Mouse (Mus musculus) hindbrain, embryonic 10.5 days (tissue): ENCODE data around the gene Nthl1. TPM values are rescaled to one million over a fixed set of nuclear protein-coding genes. Genes with fewer than 3 reads are reported as not detected.

Source experiments
- DNase-seq: peaks from one replicate; pipeline ENCODE4 v3.0.0-alpha.2; 2017; ENCODE audit warnings: low spot score
- H3K27ac ChIP-seq: fragments of 300-500 bp; sonication (generic); 2 replicates; pipeline ENCODE4 v1.5.1; 2016; ENCODE audit warnings: mild to moderate bottlenecking, moderate library complexity
- H3K27me3 ChIP-seq: fragments of 300-500 bp; sonication (generic); 2 replicates; pipeline ENCODE4 v1.6.1; 2016; ENCODE audit warnings: mild to moderate bottlenecking; ENCODE audit not compliant: poor library complexity, insufficient read depth, severe bottlenecking
- H3K36me3 ChIP-seq: fragments of 300-500 bp; sonication (generic); 2 replicates; pipeline ENCODE4 v1.6.1; 2016; ENCODE audit warnings: mild to moderate bottlenecking, moderate library complexity
- H3K4me1 ChIP-seq: fragments of 300-500 bp; sonication (generic); replicated peaks from 2 replicates; pipeline ENCODE4 v1.6.1; 2016; ENCODE audit warnings: mild to moderate bottlenecking
- H3K4me3 ChIP-seq: fragments of 300-500 bp; sonication (generic); 2 replicates; pipeline ENCODE4 v1.5.1; 2016; ENCODE audit warnings: mild to moderate bottlenecking, moderate library complexity
- H3K9me3 ChIP-seq: fragments of 300-500 bp; sonication (generic); 2 replicates; pipeline ENCODE4 v1.6.1; 2016; ENCODE audit warnings: mild to moderate bottlenecking, moderate library complexity
- WGBS: fragments of 180-500 bp; shearing (Covaris S2); methylation state at CpG from one replicate; pipeline ENCODE4 v1.1.7; 2016; 5-methylcytosine and 5-hydroxymethylcytosine counted together
- polyA plus RNA-seq: library from polyadenylated mRNA; unstranded; fragments of >200 nt; fragmentation: Nextera tagmentation; extraction: Ambion mirVana; gene quantifications from 2 replicates; pipeline ENCODE4 v1.2.1, GENCODE M21; 2016

Gene Nthl1
- 19.9 and 27.1 TPM in 2 replicates for polyA plus RNA-seq

GRCm38 (mm10) chr17:24632167-24632812 lies at the start of gene Nthl1, which contains the start of gene Tsc2:
Nthl1 (plus strand) TSS chr17:24632680.
Tsc2 (minus strand) TSS chr17:24632630.
- Histone ChIP-seq H3K36me3 (peaks cover 50% of the 10 kb centered on the region), H3K9me3 (no peaks in the 10 kb centered on the region), H3K27ac (peak within 1 kb of the TSS; percentile 91), H3K27me3 (no peaks in the 10 kb centered on the region), H3K4me1 (peaks cover 27% of the 10 kb centered on the region), H3K4me3 (peak within 1 kb of the TSS; percentile 69)
- DNase-seq: peak; percentile 91
- WGBS: 2% methylated on average over 51 of the region's 51 CpGs

DNA sequence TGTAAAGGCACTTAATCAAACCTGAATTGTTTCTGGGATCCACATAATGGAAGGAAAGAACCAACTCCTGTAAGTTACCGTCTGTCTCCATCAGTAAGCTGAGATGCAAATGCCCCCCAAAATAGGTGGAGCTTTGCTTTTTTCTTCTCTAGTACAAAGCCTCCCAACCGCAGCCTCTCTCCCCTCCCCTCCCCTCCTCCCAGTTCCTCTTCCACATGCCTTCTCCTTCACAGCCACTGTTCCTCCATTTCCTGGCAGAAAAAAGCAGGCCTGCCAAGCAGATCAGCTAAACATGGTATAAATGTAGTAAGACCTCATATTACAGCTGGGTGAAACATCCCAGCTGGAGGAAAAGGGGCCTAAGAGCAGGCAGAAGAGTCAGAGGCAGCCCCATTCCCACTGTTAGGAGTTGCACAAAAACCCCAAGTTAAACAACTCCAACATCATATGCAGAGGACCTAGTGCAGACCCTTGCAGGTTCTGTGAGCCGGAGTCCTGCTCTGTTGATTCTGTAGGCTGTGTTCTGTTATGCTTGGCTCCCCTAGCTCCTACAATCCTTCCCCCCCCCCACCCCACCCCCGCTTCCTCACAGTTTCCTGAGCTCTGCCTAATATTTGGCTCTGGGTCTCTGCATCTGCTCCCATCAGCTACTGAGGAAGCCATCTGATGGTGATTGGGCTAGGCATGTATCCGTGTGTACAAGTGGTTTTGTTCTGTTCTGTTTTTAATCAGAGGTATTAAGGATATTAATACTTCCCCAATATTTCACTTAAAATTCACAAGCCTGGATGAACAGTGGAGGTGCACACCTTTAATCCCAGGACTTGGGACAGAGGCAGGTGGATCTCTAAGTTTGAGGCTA lies 48.6 kb upstream of the Nthl1 start:
- Histone ChIP-seq H3K27me3 (no peaks in the 10 kb centered on the region), H3K27ac (no peak overlapping the region), H3K36me3 (peaks cover 98% of the 10 kb centered on the region), H3K4me3 (no peak overlapping the region), H3K9me3 (no peaks in the 10 kb centered on the region), H3K4me1 (no peaks in the 10 kb centered on the region)
- WGBS: 73% methylated on average over 5 of the region's 5 CpGs
- no peak for DNase-seq

DNA sequence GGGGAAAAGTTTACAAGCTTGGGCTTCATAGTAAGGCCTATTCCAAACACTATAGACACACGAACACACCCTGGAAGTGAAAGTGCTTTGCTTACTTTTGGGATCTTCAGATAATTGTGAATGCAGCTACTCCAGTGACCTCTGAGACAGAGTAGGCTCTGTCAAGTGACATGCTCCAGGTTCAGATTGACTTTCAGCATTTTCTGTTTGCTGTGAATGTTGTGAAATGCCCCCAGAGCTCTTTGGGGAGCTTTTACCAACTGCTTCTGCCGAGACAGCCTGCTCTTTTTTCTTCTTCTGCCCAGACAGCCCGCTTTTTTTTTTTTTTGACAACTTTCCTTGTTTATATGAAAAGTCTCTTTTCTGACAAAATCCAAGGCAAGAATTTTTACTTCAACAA lies 48.0 kb upstream of the Nthl1 start:
- 92% methylated on average over 3 of the region's 3 CpGs for WGBS
- H3K4me3 ChIP-seq: no peak overlapping the region
- no peaks in the 10 kb centered on the region for H3K9me3 ChIP-seq
- DNase-seq: no peak
- H3K27me3 ChIP-seq: no peaks in the 10 kb centered on the region
- H3K27ac ChIP-seq: no peak overlapping the region
- H3K36me3 ChIP-seq: peaks cover 98% of the 10 kb centered on the region
- H3K4me1 ChIP-seq: no peaks in the 10 kb centered on the region

GRCm38 (mm10) chr17:24586532-24586931 lies 45.9 kb upstream of the Nthl1 start:
- Histone ChIP-seq H3K27ac (no peak overlapping the region), H3K9me3 (no peaks in the 10 kb centered on the region), H3K4me3 (no peak overlapping the region), H3K4me1 (no peaks in the 10 kb centered on the region), H3K36me3 (peaks cover 95% of the 10 kb centered on the region), H3K27me3 (no peaks in the 10 kb centered on the region)
- 94% methylated on average over 4 of the region's 4 CpGs for WGBS
- no peak for DNase-seq

- Histone ChIP-seq H3K4me3 (no peak overlapping the region), H3K9me3 (no peaks in the 10 kb centered on the region), H3K36me3 (peaks cover 97% of the 10 kb centered on the region), H3K4me1 (no peaks in the 10 kb centered on the region), H3K27ac (no peak overlapping the region), H3K27me3 (no peaks in the 10 kb centered on the region)
- DNase-seq: no peak
- 88% methylated on average over 3 of the region's 3 CpGs for WGBS
Measured at GRCm38 (mm10) chr17:24590943-24591342, 41.5 kb upstream of the Nthl1 start.

DNA sequence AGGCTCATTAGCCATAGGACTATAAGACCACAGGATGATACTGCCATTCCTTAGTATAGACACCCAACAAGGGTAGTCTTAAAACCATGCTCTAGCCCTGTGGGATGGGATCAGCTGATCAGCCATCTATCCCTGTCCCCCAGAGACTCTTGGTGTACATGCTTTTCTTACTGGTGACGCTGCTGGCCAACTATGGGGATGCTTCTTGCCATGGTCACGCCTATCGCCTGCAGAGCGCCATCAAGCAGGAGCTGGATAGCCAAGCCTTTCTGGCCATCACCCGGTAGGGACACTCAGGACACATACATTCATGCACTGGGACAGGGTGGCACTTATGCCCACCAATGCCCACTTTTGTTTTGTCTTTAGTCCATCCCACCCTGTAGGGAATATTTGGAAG lies 40.8 kb upstream of the Nthl1 start:
- no peaks in the 10 kb centered on the region for H3K27me3 ChIP-seq
- no peaks in the 10 kb centered on the region for H3K4me1 ChIP-seq
- peaks cover 97% of the 10 kb centered on the region for H3K36me3 ChIP-seq
- no peak overlapping the region for H3K27ac ChIP-seq
- no peak overlapping the region for H3K4me3 ChIP-seq
- no peaks in the 10 kb centered on the region for H3K9me3 ChIP-seq
- DNase-seq: no peak
- 96% methylated on average over 5 of the region's 5 CpGs for WGBS

DNA sequence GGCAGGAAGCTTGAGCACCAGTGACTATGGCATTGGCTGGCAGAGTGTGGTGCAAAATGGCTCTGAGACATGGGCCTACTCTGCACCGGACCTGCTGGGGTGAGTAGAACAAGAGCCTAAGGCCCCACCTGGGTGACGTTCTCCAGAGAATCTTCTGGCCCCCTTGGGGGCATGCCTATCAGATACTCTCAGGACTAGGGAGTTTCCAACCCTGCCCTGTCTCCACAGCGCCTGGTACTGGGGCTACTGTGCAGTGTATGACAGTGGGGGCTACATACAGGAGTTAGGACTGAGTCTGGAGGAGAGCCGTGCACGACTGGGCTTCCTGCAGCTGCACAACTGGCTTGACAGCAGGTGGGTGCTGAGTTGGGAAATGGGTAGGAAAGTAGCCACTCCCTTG lies 39.2 kb upstream of the Nthl1 start:
- Histone ChIP-seq H3K36me3 (peaks cover 97% of the 10 kb centered on the region), H3K27me3 (no peaks in the 10 kb centered on the region)
- 87% methylated on average over 5 of the region's 5 CpGs for WGBS

DNA sequence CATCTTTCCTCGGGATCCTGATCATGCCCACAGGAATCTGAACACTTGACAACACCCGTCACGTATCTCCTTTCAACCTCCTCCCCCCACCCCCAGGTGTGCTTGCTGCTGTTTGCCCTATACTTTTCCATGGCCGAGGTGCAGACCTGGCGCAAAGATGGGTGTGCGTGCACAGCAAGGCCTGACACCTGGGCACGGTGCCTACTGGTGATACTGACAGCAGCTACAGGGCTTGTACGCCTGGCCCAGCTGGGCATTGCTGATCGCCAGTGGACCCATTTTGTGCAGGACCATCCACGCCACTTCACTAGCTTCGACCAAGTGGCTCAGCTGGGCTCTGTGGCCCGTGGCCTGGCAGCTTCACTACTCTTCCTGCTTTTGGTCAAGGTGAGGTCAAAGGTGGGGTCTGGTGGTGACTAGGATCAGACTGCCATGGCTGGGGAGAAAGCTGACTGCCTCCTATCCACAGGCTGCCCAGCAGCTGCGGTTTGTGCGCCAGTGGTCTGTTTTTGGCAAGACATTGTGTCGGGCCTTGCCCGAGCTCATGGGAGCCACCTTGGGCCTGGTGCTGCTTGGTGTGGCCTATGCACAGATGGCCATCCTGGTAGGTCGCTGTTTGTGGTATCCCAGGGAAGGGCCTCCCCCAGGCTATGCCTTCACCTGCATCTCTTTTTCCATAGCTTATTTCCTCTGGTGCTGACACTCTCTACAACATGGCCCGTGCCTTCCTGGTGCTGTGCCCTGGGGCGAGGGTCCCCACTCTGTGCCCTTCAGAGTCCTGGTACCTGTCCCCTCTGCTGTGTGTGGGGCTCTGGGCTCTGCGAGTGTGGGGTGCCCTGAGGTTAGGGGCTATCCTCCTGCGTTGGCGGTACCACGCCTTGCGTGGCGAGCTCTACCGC lies 38.2 kb upstream of the Nthl1 start:
- WGBS: 96% methylated on average over 26 of the region's 26 CpGs
- H3K9me3 ChIP-seq: no peaks in the 10 kb centered on the region
- no peak for DNase-seq
- no peaks in the 10 kb centered on the region for H3K4me1 ChIP-seq
- peaks cover 97% of the 10 kb centered on the region for H3K36me3 ChIP-seq
- no peaks in the 10 kb centered on the region for H3K27me3 ChIP-seq
- H3K27ac ChIP-seq: no peak overlapping the region
- no peak overlapping the region for H3K4me3 ChIP-seq

More for the DNA sequence above, 39.2 kb upstream of the Nthl1 start:
- H3K4me1 ChIP-seq: no peaks in the 10 kb centered on the region
- H3K9me3 ChIP-seq: no peaks in the 10 kb centered on the region
- no peak for DNase-seq
- no peak overlapping the region for H3K4me3 ChIP-seq
- H3K27ac ChIP-seq: no peak overlapping the region

DNA sequence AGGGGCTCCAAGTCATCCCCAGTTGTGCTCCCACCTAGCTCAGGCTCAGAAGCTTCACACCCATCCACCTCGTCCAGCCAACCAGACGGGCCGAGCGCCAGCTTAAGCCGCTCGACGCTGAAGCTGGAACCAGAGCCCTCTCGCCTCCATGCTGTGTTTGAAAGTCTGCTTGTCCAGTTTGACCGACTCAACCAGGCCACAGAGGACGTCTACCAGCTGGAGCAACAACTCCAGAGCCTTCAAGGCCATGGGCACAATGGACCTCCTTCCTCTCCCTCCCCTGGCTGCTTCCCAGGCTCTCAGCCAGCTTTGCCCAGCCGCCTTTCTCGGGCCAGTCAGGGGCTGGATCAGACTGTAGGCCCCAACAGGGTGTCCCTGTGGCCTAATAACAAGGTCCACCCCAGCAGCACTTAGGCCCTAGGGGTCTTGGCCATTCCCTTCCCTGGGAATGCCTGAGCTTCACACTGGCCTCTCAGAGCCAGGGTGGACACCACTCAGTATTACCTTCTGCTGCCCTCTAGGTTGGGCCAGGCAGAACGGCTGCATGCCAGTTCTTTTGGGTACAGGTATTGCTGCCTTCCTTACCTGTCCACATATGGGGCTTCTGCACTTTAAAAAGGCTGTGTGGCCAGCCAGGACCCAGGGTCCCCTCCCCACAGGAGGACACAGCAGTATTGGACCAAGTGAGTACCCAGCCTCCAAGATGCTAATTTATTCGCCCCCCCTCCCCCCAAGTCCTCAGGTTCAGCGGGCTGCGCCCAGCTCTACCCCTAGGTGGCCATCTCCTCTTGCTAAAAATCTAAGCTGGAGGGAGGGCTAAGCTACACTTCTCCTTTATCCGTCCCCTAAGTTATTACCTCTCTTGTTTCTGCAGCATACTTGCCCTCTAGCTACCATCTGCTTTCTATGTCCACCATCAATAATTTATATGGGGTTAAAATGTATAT lies 37.1 kb upstream of the Nthl1 start:
- WGBS: 81% methylated on average over 17 of the region's 17 CpGs
- Histone ChIP-seq H3K27me3 (no peaks in the 10 kb centered on the region), H3K9me3 (no peaks in the 10 kb centered on the region), H3K27ac (no peak overlapping the region), H3K4me1 (no peaks in the 10 kb centered on the region), H3K4me3 (no peak overlapping the region), H3K36me3 (peaks cover 100% of the 10 kb centered on the region)
- DNase-seq: no peak

DNA sequence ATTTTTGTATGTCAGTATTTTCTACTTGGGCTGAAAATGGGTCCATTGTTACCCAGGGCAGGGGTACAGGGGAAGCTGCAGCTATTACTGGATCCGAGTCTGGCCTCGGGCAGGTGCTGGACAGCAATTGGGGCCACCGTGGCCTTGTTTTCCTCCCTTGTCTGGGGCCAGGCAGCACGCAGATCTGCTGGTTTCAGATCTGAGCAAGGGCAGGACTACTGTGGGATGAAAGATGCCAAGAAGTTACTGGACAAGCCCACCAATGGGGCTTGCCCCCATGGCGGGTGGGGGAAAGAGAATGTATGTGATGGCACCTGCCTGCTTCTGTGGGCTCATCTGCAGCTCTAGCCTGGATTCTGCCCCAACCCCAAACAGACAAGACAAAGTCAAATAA lies 36.4 kb upstream of the Nthl1 start:
- no peaks in the 10 kb centered on the region for H3K9me3 ChIP-seq
- H3K27ac ChIP-seq: no peak overlapping the region
- WGBS: 86% methylated on average over 5 of the region's 5 CpGs
- no peak for DNase-seq
- no peaks in the 10 kb centered on the region for H3K4me1 ChIP-seq
- H3K36me3 ChIP-seq: peaks cover 100% of the 10 kb centered on the region
- no peak overlapping the region for H3K4me3 ChIP-seq
- no peaks in the 10 kb centered on the region for H3K27me3 ChIP-seq

GRCm38 (mm10) chr17:24596471-24597183 lies 35.9 kb upstream of the Nthl1 start:
- no peaks in the 10 kb centered on the region for H3K9me3 ChIP-seq
- H3K36me3 ChIP-seq: peaks cover 100% of the 10 kb centered on the region
- no peak overlapping the region for H3K27ac ChIP-seq
- WGBS: 91% methylated on average over 19 of the region's 19 CpGs
- no peak for DNase-seq
- H3K27me3 ChIP-seq: no peaks in the 10 kb centered on the region
- H3K4me3 ChIP-seq: no peak overlapping the region
- H3K4me1 ChIP-seq: no peaks in the 10 kb centered on the region
